Mouse (Mus musculus) small intestine, adult 2 months (tissue): ENCODE data around the gene Msh3.

Source experiments
- CTCF ChIP-seq: fragments of 200-500 bp; IDR thresholded peaks from 2 replicates; pipeline ENCODE4 v1.5.1; 2012; ENCODE audit warnings: low read depth, mild to moderate bottlenecking, control low read depth, inconsistent platforms, low read length, moderate library complexity, mixed read lengths; ENCODE audit not compliant: insufficient replicate concordance, insufficient read length; ENCODE audit errors: extremely low read depth
- POLR2A ChIP-seq: fragments of 200-500 bp; IDR thresholded peaks from 2 replicates; pipeline ENCODE4 v1.6.1; 2012; ENCODE audit warnings: low read depth, mild to moderate bottlenecking, control low read depth, inconsistent platforms, low read length, moderate library complexity

DNA sequence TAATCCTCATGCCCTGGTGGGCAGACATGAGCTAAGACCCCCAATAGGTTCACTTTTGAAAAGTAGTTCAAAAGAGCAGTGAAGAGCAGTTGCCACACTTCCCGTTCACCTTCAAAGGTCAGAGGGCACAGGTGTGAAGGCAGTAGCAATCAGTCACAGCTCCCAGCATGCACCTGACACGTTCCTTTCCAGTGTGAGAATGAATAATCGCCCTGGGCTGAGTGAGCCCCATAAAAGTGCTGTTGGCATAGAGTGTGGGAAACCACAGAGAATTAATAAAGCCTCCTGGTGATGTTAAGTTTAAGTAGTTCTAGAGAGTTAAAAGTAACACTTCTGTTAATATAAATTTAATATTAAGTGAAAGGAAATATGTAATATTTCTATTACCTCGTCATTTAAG is 63.2 kb downstream of the Msh3 start:
- TF ChIP-seq POLR2A (no peak), CTCF (no peak)
